8 mouse cellular contexts compared by ENCODE assay signal in genomic region chr10:122046904-122047726, GRCm38 (mm10). TPM values are rescaled to one million over a fixed set of nuclear protein-coding genes. Genes with fewer than 3 reads are reported as not detected.
A peak's percentile ranks its signal among the peaks of the same experiment; 100 is the strongest.
DNase-seq lines count a peak whose midpoint lies in the region; ATAC-seq and TF ChIP-seq lines count a peak whose summit lies in the region.

TSS of gene Srgap1 (minus strand) at chr10:122047315.

- no peak for TF ChIP-seq CTCF in heart, adult 2 months (IDR thresholded peaks at IDR 0.05)

- H3K9ac ChIP-seq in heart, adult 2 months (ENCODE audit: low read depth, low read length) = peak within 1 kb of the TSS; percentile 74
- peak within 1 kb of the TSS; percentile 85 for H3K9ac ChIP-seq in limb, embryonic 15.5 days
- H3K9ac ChIP-seq in midbrain, embryonic 15.5 days = peak within 1 kb of the TSS; percentile 94
- peak within 1 kb of the TSS; percentile 93 for H3K9ac ChIP-seq in stomach, embryonic 16.5 days (ENCODE audit: low read length)

- TF ChIP-seq EP300 in heart, adult 2 months (IDR thresholded peaks at IDR 0.05; ENCODE audit: insufficient read depth, low read depth, low read length) = no peak

- ATAC-seq in limb, embryonic 15.5 days (ENCODE audit: insufficient number of reproducible peaks, low FRiP score, low TSS enrichment, low read depth) = peak; percentile 71
- peak; percentile 86 for ATAC-seq in midbrain, embryonic 15.5 days (replicated peaks)
- ATAC-seq in stomach, embryonic 16.5 days (ENCODE audit: insufficient read depth, low FRiP score) = peak; percentile 84

- no peaks in the 10 kb centered on the region for H3K79me2 ChIP-seq in heart, adult 2 months (replicated peaks; ENCODE audit: control insufficient read depth, insufficient read depth, low read length)

- H3K4me1 ChIP-seq in heart, adult 2 months (ENCODE audit: control insufficient read depth, insufficient read depth, low read length) = no peaks in the 10 kb centered on the region
- peaks cover 12% of the 10 kb centered on the region for H3K4me1 ChIP-seq in limb, embryonic 15.5 days
- peaks cover 21% of the 10 kb centered on the region for H3K4me1 ChIP-seq in midbrain, embryonic 15.5 days
- H3K4me1 ChIP-seq in stomach, embryonic 16.5 days (ENCODE audit: control insufficient read depth, insufficient read depth, low read length) = peaks cover 11% of the 10 kb centered on the region

- TF ChIP-seq POLR2A in heart, adult 2 months (IDR thresholded peaks at IDR 0.05; ENCODE audit: insufficient read depth, low read depth, low read length) = no peak

- H3K27me3 ChIP-seq in heart, adult 2 months (ENCODE audit: control insufficient read depth, insufficient read depth, low read length) = no peaks in the 10 kb centered on the region
- H3K27me3 ChIP-seq in limb, embryonic 15.5 days = no peaks in the 10 kb centered on the region
- no peaks in the 10 kb centered on the region for H3K27me3 ChIP-seq in midbrain, embryonic 15.5 days (replicated peaks)
- no peaks in the 10 kb centered on the region for H3K27me3 ChIP-seq in stomach, embryonic 16.5 days (ENCODE audit: control insufficient read depth, insufficient read depth, low read length)

- 1% methylated on average over 68 of the region's 79 CpGs for WGBS in heart, adult 2 months
- WGBS in limb, embryonic 15.5 days = under 1% methylated on average over 55 of the region's 79 CpGs
- WGBS in midbrain, embryonic 15.5 days = under 1% methylated on average over 71 of the region's 79 CpGs
- under 1% methylated on average over 49 of the region's 79 CpGs for WGBS in stomach, embryonic 16.5 days

- H3K4me3 ChIP-seq in heart, adult 2 months = peak within 1 kb of the TSS; percentile 64
- peak within 1 kb of the TSS; percentile 77 for H3K4me3 ChIP-seq in limb, embryonic 15.5 days
- peak within 1 kb of the TSS; percentile 75 for H3K4me3 ChIP-seq in midbrain, embryonic 15.5 days
- peak within 1 kb of the TSS; percentile 83 for H3K4me3 ChIP-seq in stomach, embryonic 16.5 days (replicated peaks; ENCODE audit: low read length)

- H3K4me2 ChIP-seq in limb, embryonic 15.5 days = peak within 1 kb of the TSS; percentile 67
- H3K4me2 ChIP-seq in midbrain, embryonic 15.5 days = peak within 1 kb of the TSS; percentile 68
- H3K4me2 ChIP-seq in stomach, embryonic 16.5 days (ENCODE audit: low read depth, low read length) = peak within 1 kb of the TSS; percentile 79

- intact Hi-C loops in heart, adult 2 months (cut with DNase I) = loop anchor here (1.0 to 5.0 kb wide), 3 partner anchors 75 to 214 kb away; no protein-coding TSS in a partner anchor

- no peaks in the 10 kb centered on the region for H3K9me3 ChIP-seq in limb, embryonic 15.5 days
- H3K9me3 ChIP-seq in midbrain, embryonic 15.5 days = no peaks in the 10 kb centered on the region
- no peaks in the 10 kb centered on the region; the same call in 1 of the 2 replicates for H3K9me3 ChIP-seq in stomach, embryonic 16.5 days (replicated peaks; ENCODE audit: control insufficient read depth, low read length)

- no peaks in the 10 kb centered on the region for H3K36me3 ChIP-seq in heart, adult 2 months (ENCODE audit: control insufficient read depth, insufficient read depth, low read length)
- H3K36me3 ChIP-seq in limb, embryonic 15.5 days = no peaks in the 10 kb centered on the region
- no peaks in the 10 kb centered on the region for H3K36me3 ChIP-seq in midbrain, embryonic 15.5 days (replicated peaks)
- no peaks in the 10 kb centered on the region for H3K36me3 ChIP-seq in stomach, embryonic 16.5 days (ENCODE audit: control insufficient read depth, insufficient read depth, low read length)

- peak; percentile 35 for DNase-seq in layer of hippocampus, adult 11-12 months (ENCODE audit: low spot score)
- DNase-seq in layer of hippocampus, adult 9-10 months (ENCODE audit: low spot score) = no peak
- DNase-seq in embryo, embryonic 9.5 days (ENCODE audit: extremely low spot score) = peak; percentile 81
- peak; percentile 72 to 75 for DNase-seq in heart, adult 2 months
- peak; percentile 54 for DNase-seq in kidney, adult 18-20 months

- peak within 1 kb of the TSS; percentile 65 for H3K27ac ChIP-seq in heart, adult 2 months
- peak within 1 kb of the TSS; percentile 78 for H3K27ac ChIP-seq in limb, embryonic 15.5 days
- peak within 1 kb of the TSS; percentile 96 for H3K27ac ChIP-seq in midbrain, embryonic 15.5 days
- H3K27ac ChIP-seq in stomach, embryonic 16.5 days (ENCODE audit: low read length) = peak within 1 kb of the TSS; percentile 85

RNA-seq across cellular contexts. Expression of gene Srgap1, which starts in this region (rescaled TPM):
- 1 to 10 TPM; 1.1 to 2.1 TPM for total RNA-seq in heart, adult 2 months (2021)
- polyA plus RNA-seq in heart, adult 2 months (2012; rRNA removed) = 1.3 and 1.9 TPM in 2 replicates
- 8.8 and 9.5 TPM in 2 replicates for polyA plus RNA-seq in limb, embryonic 15.5 days (2015; fragmentation: Nextera tagmentation; extraction: Ambion mirVana)
- polyA plus RNA-seq in midbrain, embryonic 15.5 days (2015; fragmentation: Nextera tagmentation; extraction: Ambion mirVana) = 41.1 and 41.8 TPM in 2 replicates
- 5.6 and 6.0 TPM in 2 replicates for polyA plus RNA-seq in stomach, embryonic 16.5 days (2015; fragmentation: Nextera tagmentation; extraction: Ambion mirVana)
